Mouse (Mus musculus): ENCODE measurements around the gene Cacna1d.

The Cacna1d gene

DNA sequence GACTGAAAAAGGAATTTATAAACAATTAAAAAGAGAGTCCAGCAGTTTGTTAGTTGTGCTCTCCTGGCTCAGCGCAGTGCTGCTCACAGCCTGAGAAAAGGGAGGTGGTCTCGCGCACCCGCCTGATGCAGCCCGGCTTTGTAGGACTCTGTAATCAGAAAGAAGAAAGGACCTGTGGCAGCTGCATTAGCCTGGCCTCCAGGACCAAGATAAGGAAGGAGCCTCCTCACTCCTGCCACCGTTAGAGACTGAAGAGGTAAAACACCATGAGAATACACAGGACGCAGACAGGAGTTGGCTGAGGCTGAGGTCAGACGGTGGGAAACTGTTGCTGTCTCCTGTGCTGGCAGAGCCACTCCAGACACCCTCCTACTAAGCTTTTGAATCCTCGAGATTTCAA, at the start of gene Cacna1d:
Gene Cacna1d, minus strand, starts transcription at position 114 of the 400 bp plus-strand sequence.
- no peak for DNase-seq (ENCODE audit: low spot score)

DNA sequence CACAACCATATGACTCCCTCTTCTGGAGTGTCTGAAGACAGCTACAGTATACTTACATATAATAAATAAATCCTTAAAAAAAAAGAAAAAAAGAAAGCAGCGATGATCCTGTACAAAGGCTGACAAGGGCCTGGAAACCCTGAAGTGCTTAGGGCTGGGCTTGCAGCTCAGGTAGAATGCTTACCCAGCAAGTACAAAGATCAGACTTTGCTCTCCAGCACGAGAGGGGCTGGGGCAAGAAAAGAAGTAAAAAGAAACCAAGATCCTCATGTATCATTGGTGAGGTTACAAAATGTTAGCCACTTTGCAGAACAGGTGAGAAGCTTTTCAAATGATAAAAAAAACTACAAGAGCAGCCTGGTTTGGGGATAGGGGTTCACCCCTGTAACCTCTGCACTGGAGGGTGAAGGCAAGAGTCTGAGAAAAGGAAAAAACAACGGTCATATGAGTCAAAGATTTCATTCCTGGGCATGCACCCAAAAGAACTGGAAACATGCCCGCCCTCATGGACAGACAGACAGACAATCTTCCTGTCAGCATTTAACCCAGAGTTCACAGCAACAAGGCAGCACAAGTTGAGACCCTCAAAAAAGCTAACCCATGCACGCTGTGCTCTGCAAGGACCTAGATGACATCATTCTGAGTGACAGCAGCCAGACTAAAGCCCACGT, 42.7 kb upstream of the Cacna1d start:
- DNase-seq (ENCODE audit: low spot score): no peak

DNA sequence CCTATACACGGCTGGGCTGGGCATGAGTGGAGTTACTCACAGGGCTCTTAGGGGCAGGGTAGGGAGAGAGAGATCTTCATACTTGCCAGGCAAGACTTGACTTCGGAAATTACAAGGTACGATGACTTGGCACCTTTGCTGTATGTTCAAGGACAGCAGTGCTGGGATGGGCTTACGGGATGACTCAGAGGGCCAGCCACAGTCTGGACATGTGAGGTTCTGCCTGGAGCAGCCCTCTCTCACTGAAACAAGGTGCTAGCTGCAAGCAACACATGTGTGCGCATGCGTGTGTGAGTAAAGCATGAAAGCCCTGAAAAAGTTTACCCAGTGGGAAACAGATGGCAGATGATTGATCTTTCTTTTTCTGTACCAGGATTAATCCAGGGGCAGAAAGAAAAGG, 40.6 kb upstream of the Cacna1d start:
- DNase-seq (ENCODE audit: low spot score): no peak

GRCm38 (mm10) chr14:30531431-30531830, 40.2 kb upstream of the Cacna1d start:
- DNase-seq (ENCODE audit: low spot score): no peak

- no peak for DNase-seq (ENCODE audit: low spot score)
Measured at GRCm38 (mm10) chr14:30530726-30531269, 39.5 kb upstream of the Cacna1d start.

GRCm38 (mm10) chr14:30529454-30529853, 38.2 kb upstream of the Cacna1d start:
- DNase-seq (ENCODE audit: low spot score): no peak

DNA sequence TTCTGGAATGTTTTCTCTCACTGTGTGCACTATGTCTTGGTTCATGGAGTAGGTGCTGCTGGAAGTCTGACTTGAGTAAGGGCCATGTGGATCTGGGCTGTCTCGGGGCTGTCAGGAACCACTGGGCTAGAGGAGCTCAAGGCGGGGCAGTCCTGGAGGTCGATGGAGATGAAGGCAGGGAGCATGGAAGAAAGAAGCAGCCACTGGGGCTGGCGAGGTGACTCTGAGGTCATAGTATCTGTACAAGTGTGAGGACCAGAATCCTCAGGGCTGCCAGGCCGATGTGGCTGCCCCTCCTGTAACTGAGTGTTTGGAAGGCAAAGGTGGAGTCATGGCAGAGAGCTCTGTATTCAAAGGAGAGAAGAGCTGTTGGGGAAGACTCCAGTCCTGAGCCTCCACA, 37.7 kb upstream of the Cacna1d start:
- no peak for DNase-seq (ENCODE audit: low spot score)

DNA sequence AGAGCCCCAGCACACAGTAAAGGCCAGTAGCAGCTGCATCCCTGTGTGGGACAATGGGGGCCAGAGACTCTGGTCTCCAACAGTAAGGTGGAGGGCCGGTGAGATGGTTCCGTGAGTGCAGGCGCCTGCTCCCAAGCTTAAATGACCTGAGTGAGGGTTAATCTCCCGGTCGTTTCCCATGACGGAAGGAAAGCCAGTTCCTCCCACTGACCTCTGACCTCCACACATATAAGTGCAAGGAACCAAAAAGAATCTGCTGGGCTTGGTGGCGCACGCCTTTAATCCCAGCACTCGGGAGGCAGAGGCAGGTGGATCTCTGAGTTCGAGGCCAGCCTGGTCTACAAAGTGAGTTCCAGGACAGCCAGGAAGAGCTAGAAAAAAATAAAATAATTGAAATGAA, 37.1 kb upstream of the Cacna1d start:
- DNase-seq (ENCODE audit: low spot score): no peak

DNA sequence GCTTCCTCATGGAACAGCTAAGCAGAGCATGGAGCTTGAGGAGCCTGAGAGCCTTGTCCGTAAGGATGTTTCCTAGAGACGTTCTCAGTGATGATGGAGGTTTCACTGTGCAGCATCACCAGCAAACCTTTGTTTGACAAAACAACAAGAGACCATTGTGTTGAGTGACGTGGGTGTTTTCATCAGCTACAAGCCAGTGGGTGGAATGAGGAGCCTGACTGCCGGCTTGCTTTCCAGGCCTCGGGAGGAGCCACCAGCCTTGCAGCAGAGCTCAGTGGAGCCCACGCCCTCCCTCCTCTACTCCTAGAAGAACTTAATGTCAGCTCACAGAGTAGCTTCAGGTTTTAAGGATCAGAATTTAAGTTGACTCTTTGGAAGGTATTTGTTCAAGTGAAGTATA, 32.1 kb upstream of the Cacna1d start:
- DNase-seq (ENCODE audit: low spot score): no peak

- DNase-seq (ENCODE audit: low spot score): no peak
Measured at GRCm38 (mm10) chr14:30519323-30519722, 28.1 kb upstream of the Cacna1d start.

GRCm38 (mm10) chr14:30515931-30516723, 24.9 kb upstream of the Cacna1d start:
- no peak for DNase-seq (ENCODE audit: low spot score)

DNA sequence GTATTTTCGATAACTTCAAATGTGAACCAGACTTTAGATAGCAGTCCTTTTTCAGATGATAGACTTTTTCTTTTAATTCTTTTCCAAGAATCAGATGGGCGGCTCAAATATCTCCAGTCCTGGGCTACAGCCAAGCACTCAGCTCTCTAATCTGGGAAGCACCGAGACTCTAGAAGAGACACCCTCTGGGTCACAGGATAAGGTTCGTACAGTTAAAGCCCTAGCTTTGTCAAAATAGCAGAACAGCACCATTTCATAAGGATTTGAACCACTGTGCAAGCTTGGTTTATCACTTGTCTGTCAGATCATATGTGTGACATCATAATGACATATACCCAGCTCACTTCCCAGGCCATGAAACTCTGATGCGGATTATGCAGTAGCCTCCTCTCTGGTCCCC, 21.6 kb upstream of the Cacna1d start:
- DNase-seq (ENCODE audit: low spot score): no peak

DNA sequence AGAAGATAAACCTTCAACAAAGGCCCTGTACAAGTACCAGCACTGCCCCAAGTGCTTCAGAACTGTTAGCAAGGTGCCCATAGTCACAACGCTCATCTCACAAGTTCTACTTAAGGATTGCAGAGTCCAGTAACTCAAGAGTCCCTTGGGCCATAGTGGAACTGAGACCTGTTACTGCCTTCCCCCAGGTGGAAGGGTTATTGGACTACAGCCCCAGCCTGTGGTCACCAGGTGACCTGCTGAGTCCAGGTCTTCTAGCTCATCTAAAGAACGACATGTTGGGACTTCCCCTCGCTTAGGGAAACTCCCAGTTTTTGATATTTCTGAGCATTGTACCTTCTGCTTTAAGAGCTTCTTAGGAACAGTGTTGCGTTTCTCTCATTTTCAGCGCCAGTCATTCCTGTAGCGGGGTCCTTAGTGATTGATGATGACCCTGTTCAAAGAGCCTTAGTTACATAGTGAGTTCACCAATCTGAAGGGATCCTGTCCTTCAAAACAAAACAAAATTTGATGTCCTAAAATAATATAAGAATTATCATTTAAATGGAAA, 19.0 kb upstream of the Cacna1d start:
- no peak for DNase-seq (ENCODE audit: low spot score)

GRCm38 (mm10) chr14:30504990-30505389, 13.7 kb upstream of the Cacna1d start:
- DNase-seq (ENCODE audit: low spot score): no peak

GRCm38 (mm10) chr14:30498202-30498601, 6.9 kb upstream of the Cacna1d start:
- no peak for DNase-seq (ENCODE audit: low spot score)

GRCm38 (mm10) chr14:30494998-30495397, 3.7 kb upstream of the Cacna1d start:
- no peak for DNase-seq (ENCODE audit: low spot score)

- no peak for DNase-seq (ENCODE audit: low spot score)
Measured at GRCm38 (mm10) chr14:30493276-30493675, 2.0 kb upstream of the Cacna1d start.

DNA sequence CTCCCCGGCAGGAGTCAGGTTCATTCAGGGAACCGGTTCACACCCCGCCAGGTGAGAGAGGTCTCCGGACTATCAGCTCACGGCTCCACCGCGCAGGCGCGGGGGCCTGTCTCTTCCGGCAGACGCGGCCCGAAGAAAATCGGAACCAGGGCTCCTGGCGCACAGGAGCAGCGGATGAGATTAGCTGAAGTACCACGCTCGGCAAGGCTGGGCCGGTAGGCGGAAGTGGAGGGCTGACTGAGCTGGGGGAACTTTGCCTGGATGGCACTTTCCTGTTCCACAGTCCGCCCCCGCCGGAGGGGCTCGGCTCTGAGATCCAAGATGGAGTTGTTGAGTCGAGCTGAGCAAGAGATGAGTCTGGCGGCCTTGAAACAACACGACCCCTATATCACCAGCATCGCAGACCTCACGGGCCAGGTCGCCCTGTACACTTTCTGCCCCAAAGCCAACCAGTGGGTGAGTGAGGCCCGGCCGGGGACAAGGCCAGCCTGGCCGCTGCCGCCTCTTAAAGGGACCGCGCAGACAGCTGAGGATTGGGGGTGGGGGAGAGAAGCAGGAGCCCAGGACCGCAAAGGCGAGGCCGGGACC, 11.8 kb downstream of the Cacna1d start, which contains the start of gene Dcp1a:
Gene Dcp1a, plus strand, starts transcription at position 175 of the 588 bp plus-strand sequence.
- DNase-seq (ENCODE audit: low spot score): peak; percentile 86

GRCm38 (mm10) chr14:30474416-30474815, 16.8 kb downstream of the Cacna1d start:
- DNase-seq (ENCODE audit: low spot score): no peak

DNA sequence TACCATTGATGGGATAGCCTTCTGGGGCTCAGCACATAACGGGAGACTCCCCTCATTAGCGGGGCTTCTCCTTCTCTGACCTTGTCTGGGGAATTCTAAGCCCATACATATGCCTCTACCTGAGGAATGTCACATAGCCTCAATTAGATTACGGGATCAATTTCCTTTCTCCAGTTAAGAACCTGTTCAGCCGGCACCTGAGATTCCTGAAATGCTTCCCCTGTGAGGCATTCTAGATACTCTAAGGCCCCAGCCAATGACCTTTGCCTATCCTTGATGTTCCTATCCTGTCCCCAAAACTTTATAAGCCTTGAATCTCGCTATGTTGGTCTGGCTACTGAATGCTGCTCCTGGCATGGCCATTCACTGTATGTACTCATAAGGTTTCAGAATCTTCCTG, 17.6 kb downstream of the Cacna1d start:
- DNase-seq (ENCODE audit: low spot score): no peak

DNA sequence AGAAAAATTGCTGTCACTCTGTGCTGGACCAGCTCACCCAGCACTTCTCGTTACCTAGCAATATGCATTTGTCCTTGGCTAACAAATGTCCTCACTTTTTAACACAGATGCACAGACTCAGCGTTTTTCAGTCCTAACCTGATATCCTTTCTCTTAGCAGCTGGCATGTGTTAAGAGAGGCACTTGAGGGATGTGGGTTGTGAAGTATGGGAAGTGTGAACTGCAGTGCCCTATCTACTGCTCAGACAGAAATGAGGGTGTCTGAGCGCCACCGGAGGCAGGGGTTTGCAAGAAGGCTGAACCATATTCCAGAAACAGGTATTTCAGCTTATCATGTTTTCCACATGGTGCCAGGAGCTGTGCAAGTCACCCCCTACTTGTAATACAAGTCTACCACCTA, 27.9 kb downstream of the Cacna1d start:
- DNase-seq (ENCODE audit: low spot score): no peak

GRCm38 (mm10) chr14:30459891-30460523, 31.2 kb downstream of the Cacna1d start:
- DNase-seq (ENCODE audit: low spot score): peak; percentile 28

All from ovary, postnatal 10 days (tissue).